Mouse (Mus musculus): ENCODE results near the gene Tmem262. TPM values are rescaled to one million over a fixed set of nuclear protein-coding genes. Genes with fewer than 3 reads are reported as not detected.

Gene Tmem262
- polyA plus RNA-seq, 1 experiment from 2014 or later = not detected

DNA sequence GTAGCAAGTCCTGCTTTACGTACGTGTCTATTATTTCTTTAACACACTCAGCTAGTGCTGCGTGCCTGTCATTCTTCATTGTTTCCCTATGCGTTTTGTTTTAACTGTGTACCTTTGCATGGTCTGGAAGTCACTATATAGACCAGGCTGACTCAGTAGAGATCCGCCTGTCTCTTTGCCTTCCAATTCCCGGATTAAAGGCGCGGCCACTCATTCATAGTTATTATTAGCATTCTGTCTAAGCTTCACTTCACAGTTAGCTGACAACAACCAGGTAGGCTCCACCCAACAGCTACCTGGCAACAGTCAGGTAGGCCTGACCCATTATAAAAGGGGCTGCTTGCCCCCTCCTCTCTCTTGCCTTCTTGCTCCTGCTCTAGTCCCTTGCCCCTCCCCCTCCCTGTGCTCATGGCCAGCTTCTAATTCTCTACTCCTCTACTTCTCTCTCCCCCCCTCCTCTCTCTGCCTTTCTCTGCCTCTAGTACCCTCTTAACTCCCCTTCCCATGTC, 38.9 kb downstream of the Tmem262 start:
- Histone ChIP-seq H3K9me3 (ENCODE audit: control insufficient read depth, low read length) (no peaks in the 10 kb centered on the region), H3K27me3 (replicated peaks; ENCODE audit: control insufficient read depth, insufficient read depth, low read length) (no peaks in the 10 kb centered on the region), H3K27ac (ENCODE audit: low read depth, low read length) (peak overlapping the region; percentile 98; the same call in 1 of the 2 replicates), H3K4me1 (replicated peaks; ENCODE audit: control insufficient read depth, insufficient read depth, low read length) (peaks cover 10% of the 10 kb centered on the region), H3K4me3 (ENCODE audit: low read depth, low read length) (peak overlapping the region; percentile 82), H3K9ac (ENCODE audit: low read depth, low read length) (peak overlapping the region; percentile 93; the same call in 1 of the 2 replicates), H3K36me3 (ENCODE audit: control insufficient read depth, insufficient read depth, low read length) (peaks cover 17% of the 10 kb centered on the region; the same call in 1 of the 2 replicates), H3K4me2 (peak overlapping the region; percentile 85)
- ATAC-seq (replicated peaks; ENCODE audit: low FRiP score) = no peak
- WGBS = 6% methylated on average over 8 of the region's 8 CpGs
- no peak for DNase-seq (ENCODE audit: low spot score)

DNA sequence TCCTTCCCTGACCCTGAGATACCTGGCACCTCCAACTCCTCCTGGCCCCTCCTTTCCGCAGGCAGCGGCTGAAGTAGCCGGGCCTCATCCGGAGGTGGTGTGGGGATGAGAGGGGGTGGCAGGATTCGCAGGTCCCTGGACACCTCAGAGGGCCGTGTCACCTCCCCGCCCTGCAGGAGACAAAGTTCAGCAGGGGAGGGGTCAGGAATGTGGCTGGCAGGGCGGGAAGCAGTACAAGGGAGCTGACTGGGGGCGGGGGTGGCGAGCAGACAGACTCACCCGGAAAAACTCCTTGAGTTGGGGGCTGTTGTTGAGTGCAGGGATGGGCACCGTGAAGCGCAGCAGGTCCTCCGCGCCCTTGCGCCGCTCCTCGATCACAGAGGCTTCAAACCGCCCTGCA, 41.9 kb downstream of the Tmem262 start:
- Histone ChIP-seq H3K27ac (ENCODE audit: low read depth, low read length) (no peak overlapping the region; the same call in 1 of the 2 replicates), H3K4me3 (ENCODE audit: low read depth, low read length) (peak overlapping the region; percentile 17; the same call in 1 of the 2 replicates), H3K9me3 (ENCODE audit: control insufficient read depth, low read length) (no peaks in the 10 kb centered on the region; the same call in 1 of the 2 replicates), H3K36me3 (ENCODE audit: control insufficient read depth, insufficient read depth, low read length) (peaks cover 4% of the 10 kb centered on the region; the same call in 1 of the 2 replicates), H3K4me1 (replicated peaks; ENCODE audit: control insufficient read depth, insufficient read depth, low read length) (peaks cover 6% of the 10 kb centered on the region), H3K4me2 (peak overlapping the region; percentile 41), H3K9ac (ENCODE audit: low read depth, low read length) (no peak overlapping the region), H3K27me3 (replicated peaks; ENCODE audit: control insufficient read depth, insufficient read depth, low read length) (no peaks in the 10 kb centered on the region)
- no peak for DNase-seq (ENCODE audit: low spot score)
- WGBS = 56% methylated on average over 19 of the region's 19 CpGs
- ATAC-seq (replicated peaks; ENCODE audit: low FRiP score) = no peak

- peaks cover 4% of the 10 kb centered on the region; the same call in 1 of the 2 replicates for H3K36me3 ChIP-seq (ENCODE audit: control insufficient read depth, insufficient read depth, low read length)
- WGBS = 85% methylated on average over 8 of the region's 8 CpGs
- no peaks in the 10 kb centered on the region for H3K27me3 ChIP-seq (replicated peaks; ENCODE audit: control insufficient read depth, insufficient read depth, low read length)
- H3K9ac ChIP-seq (ENCODE audit: low read depth, low read length) = no peak overlapping the region
- H3K4me2 ChIP-seq = no peak overlapping the region
- ATAC-seq (replicated peaks; ENCODE audit: low FRiP score) (no peak), DNase-seq (ENCODE audit: low spot score) (no peak)
- H3K4me1 ChIP-seq (replicated peaks; ENCODE audit: control insufficient read depth, insufficient read depth, low read length) = peaks cover 3% of the 10 kb centered on the region
- H3K4me3 ChIP-seq (ENCODE audit: low read depth, low read length) = no peak overlapping the region
- no peaks in the 10 kb centered on the region; the same call in 1 of the 2 replicates for H3K9me3 ChIP-seq (ENCODE audit: control insufficient read depth, low read length)
- H3K27ac ChIP-seq (ENCODE audit: low read depth, low read length) = 0 out of 2 replicates have a peak overlapping the region, but pooled peaks have one; percentile 5
Observed at GRCm38 (mm10) chr19:6123330-6123729, 43.5 kb downstream of the Tmem262 start.

DNA sequence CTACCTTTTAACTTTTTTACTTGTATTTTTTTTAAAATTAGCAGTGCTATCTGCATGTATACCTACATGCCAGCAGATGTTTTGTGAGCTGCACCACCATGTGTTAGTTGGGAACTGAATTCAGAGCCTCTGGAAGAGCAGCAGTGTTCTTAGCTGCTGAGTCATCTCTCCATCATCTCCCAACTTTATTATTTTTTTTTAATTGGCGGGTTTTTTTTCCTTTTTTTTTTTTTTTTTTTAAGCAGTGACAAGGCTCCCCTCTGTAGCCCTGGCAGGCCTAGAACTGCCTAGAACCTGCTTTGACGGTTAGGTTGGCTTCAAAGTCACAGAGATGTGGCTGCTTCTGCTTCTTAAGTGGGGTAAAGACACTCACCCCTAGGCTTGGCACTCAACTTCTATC, 45.1 kb downstream of the Tmem262 start:
- Histone ChIP-seq H3K9ac (ENCODE audit: low read depth, low read length) (no peak overlapping the region), H3K27me3 (replicated peaks; ENCODE audit: control insufficient read depth, insufficient read depth, low read length) (no peaks in the 10 kb centered on the region), H3K4me3 (ENCODE audit: low read depth, low read length) (no peak overlapping the region), H3K4me2 (no peak overlapping the region), H3K36me3 (ENCODE audit: control insufficient read depth, insufficient read depth, low read length) (peaks cover 4% of the 10 kb centered on the region; the same call in 1 of the 2 replicates), H3K27ac (ENCODE audit: low read depth, low read length) (no peak overlapping the region), H3K9me3 (ENCODE audit: control insufficient read depth, low read length) (no peaks in the 10 kb centered on the region; the same call in 1 of the 2 replicates), H3K4me1 (replicated peaks; ENCODE audit: control insufficient read depth, insufficient read depth, low read length) (no peaks in the 10 kb centered on the region; the same call in none of the 2 replicates)
- 79% methylated on average over 2 of the region's 2 CpGs for WGBS
- ATAC-seq (replicated peaks; ENCODE audit: low FRiP score) = no peak
- DNase-seq (ENCODE audit: low spot score) = no peak

DNA sequence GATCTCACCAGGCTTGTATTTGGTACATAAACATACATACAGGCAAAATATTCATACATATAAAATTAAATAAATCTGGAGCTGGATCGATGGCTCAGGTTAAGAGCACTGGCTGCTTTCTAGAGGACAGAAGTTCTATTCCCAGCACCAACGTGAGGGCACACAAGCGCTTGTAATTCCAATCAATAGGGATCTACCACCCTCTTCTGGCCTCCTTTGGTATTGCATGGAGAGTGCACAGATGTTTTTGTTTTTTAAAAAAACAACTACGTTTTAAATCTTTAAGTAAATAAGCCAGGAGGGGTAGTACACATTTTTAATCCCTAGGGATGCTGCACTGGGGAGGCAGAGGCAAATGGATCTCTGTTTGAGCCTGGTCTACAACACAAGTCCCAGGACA, 46.5 kb downstream of the Tmem262 start:
- no peak for ATAC-seq (replicated peaks; ENCODE audit: low FRiP score)
- WGBS = 19% methylated on average over 4 of the region's 4 CpGs
- no peaks in the 10 kb centered on the region for H3K27me3 ChIP-seq (replicated peaks; ENCODE audit: control insufficient read depth, insufficient read depth, low read length)
- H3K9ac ChIP-seq (ENCODE audit: low read depth, low read length) = no peak overlapping the region
- no peak overlapping the region for H3K27ac ChIP-seq (ENCODE audit: low read depth, low read length)
- peak overlapping the region; percentile 66 for H3K4me2 ChIP-seq
- H3K4me3 ChIP-seq (ENCODE audit: low read depth, low read length) = no peak overlapping the region
- H3K36me3 ChIP-seq (ENCODE audit: control insufficient read depth, insufficient read depth, low read length) = peaks cover 4% of the 10 kb centered on the region; the same call in 1 of the 2 replicates
- peaks cover 5% of the 10 kb centered on the region for H3K4me1 ChIP-seq (replicated peaks; ENCODE audit: control insufficient read depth, insufficient read depth, low read length)
- H3K9me3 ChIP-seq (ENCODE audit: control insufficient read depth, low read length) = no peaks in the 10 kb centered on the region; the same call in 1 of the 2 replicates
- DNase-seq (ENCODE audit: low spot score) = no peak

GRCm38 (mm10) chr19:6126789-6127580, 47.2 kb downstream of the Tmem262 start:
- Histone ChIP-seq H3K9me3 (ENCODE audit: control insufficient read depth, low read length) (no peaks in the 10 kb centered on the region; the same call in 1 of the 2 replicates), H3K27ac (ENCODE audit: low read depth, low read length) (peak overlapping the region; percentile 86; the same call in 1 of the 2 replicates), H3K27me3 (replicated peaks; ENCODE audit: control insufficient read depth, insufficient read depth, low read length) (no peaks in the 10 kb centered on the region), H3K4me1 (replicated peaks; ENCODE audit: control insufficient read depth, insufficient read depth, low read length) (peaks cover 9% of the 10 kb centered on the region), H3K4me3 (ENCODE audit: low read depth, low read length) (peak overlapping the region; percentile 56), H3K36me3 (ENCODE audit: control insufficient read depth, insufficient read depth, low read length) (peaks cover 4% of the 10 kb centered on the region; the same call in 1 of the 2 replicates), H3K9ac (ENCODE audit: low read depth, low read length) (peak overlapping the region; percentile 71), H3K4me2 (peak overlapping the region; percentile 66)
- ATAC-seq (replicated peaks; ENCODE audit: low FRiP score) (no peak), DNase-seq (ENCODE audit: low spot score) (no peak)
- 69% methylated on average over 10 of the region's 10 CpGs for WGBS

DNA sequence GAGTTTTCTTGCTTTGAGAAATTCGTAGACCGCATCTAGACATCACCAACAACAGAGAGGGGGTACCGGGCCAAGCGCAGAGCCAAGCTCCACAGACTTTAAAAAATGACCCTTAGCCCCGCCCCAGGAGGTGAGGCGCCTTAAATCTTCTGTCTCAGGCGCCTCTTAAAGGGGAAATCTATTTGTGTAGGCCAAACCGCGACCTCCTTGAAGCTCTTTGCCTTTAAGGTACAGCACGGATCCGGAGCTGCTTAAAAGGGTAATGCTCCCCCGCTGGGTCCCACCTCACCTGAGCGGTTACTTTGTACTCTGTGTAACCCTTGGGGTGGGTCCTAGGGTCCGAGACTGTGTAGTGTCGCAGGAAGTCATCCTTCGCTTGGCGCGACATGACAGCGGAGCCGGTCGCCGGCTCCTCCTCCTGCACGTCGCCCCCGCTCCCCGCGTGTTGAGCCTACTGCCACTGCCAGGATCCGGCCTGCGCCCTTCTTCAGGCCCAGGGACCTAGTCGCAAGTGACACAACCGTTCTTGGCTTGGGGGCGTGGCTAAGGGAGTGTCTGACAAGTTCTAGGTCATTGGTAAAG, 48.0 kb downstream of the Tmem262 start, which contains the start of gene Snx15:
Snx15 (minus strand) TSS at position 545 of the 582 bp plus-strand sequence.
- H3K4me2 ChIP-seq = peak within 1 kb of the TSS; percentile 66
- H3K27me3 ChIP-seq (replicated peaks; ENCODE audit: control insufficient read depth, insufficient read depth, low read length) = no peaks in the 10 kb centered on the region
- H3K36me3 ChIP-seq (ENCODE audit: control insufficient read depth, insufficient read depth, low read length) = peaks cover 4% of the 10 kb centered on the region; the same call in 1 of the 2 replicates
- peak within 1 kb of the TSS; percentile 56 for H3K4me3 ChIP-seq (ENCODE audit: low read depth, low read length)
- WGBS = under 1% methylated on average over 32 of the region's 32 CpGs
- H3K9me3 ChIP-seq (ENCODE audit: control insufficient read depth, low read length) = no peaks in the 10 kb centered on the region; the same call in 1 of the 2 replicates
- H3K4me1 ChIP-seq (replicated peaks; ENCODE audit: control insufficient read depth, insufficient read depth, low read length) = peaks cover 15% of the 10 kb centered on the region
- ATAC-seq (replicated peaks; ENCODE audit: low FRiP score) (peak; percentile 85), DNase-seq (ENCODE audit: low spot score) (peak; percentile 92)
- peak within 1 kb of the TSS; percentile 86 for H3K27ac ChIP-seq (ENCODE audit: low read depth, low read length)
- H3K9ac ChIP-seq (ENCODE audit: low read depth, low read length) = peak within 1 kb of the TSS; percentile 71
